Mouse (Mus musculus) intestine, embryonic 14.5 days (tissue): Measurements from ENCODE around the gene 4930467E23Rik. TPM values are rescaled to one million over a fixed set of nuclear protein-coding genes. Genes with fewer than 3 reads are reported as not detected.
A peak's percentile ranks its signal among the peaks of the same experiment; 100 is the strongest.
"Not testable (repeated sequence)": the region's sequence is repeated elsewhere in the genome, so short reads cannot be mapped to it uniquely, and the experiment has no call there.

Experiments used
- ATAC-seq: fragments of 200-750 bp; cut with Nextera tagmentation; replicated peaks from 2 replicates; pipeline ENCODE4 v1.8.0; 2017; ENCODE audit warnings: low read depth, moderate number of reproducible peaks, moderate TSS enrichment, moderate library complexity; ENCODE audit not compliant: low FRiP score, low TSS enrichment
- DNase-seq: peaks from one replicate; pipeline ENCODE4 v3.0.0-alpha.2; 2018; ENCODE audit warnings: low spot score
- H3K27ac ChIP-seq: fragments of 300-500 bp; sonication (generic); 2 replicates; pipeline ENCODE4 v1.5.1; 2014; ENCODE audit warnings: low read depth, mild to moderate bottlenecking, control low read depth
- H3K27me3 ChIP-seq: fragments of 300-500 bp; sonication (generic); replicated peaks from 2 replicates; pipeline ENCODE4 v1.6.1; 2014; ENCODE audit warnings: low read length, control low read depth; ENCODE audit not compliant: control insufficient read depth, insufficient read depth
- H3K36me3 ChIP-seq: fragments of 300-500 bp; sonication (generic); 2 replicates; pipeline ENCODE4 v1.6.1; 2014; ENCODE audit warnings: low read length, control low read depth; ENCODE audit not compliant: control insufficient read depth, insufficient read depth
- H3K4me1 ChIP-seq: fragments of 300-500 bp; sonication (generic); replicated peaks from 2 replicates; pipeline ENCODE4 v1.6.1; 2014; ENCODE audit warnings: low read length, control low read depth, mixed read lengths; ENCODE audit not compliant: control insufficient read depth, insufficient read depth
- H3K4me2 ChIP-seq: fragments of 300-500 bp; sonication (generic); 2 replicates; pipeline ENCODE4 v1.6.1; 2014; ENCODE audit warnings: low read length
- H3K4me3 ChIP-seq: fragments of 300-500 bp; sonication (generic); 2 replicates; pipeline ENCODE4 v1.5.1; 2014; ENCODE audit warnings: low read depth, low read length, control low read depth, mixed read lengths
- H3K9ac ChIP-seq: fragments of 300-500 bp; sonication (generic); 2 replicates; pipeline ENCODE4 v1.6.1; 2014; ENCODE audit warnings: mild to moderate bottlenecking, low read length
- H3K9me3 ChIP-seq: fragments of 300-500 bp; sonication (generic); 2 replicates; pipeline ENCODE4 v1.6.1; 2016; ENCODE audit warnings: low read length, control low read depth; ENCODE audit not compliant: control insufficient read depth
- WGBS: fragments of 180-500 bp; shearing (Covaris S2); extraction: QIAGEN DNeasy Blood & Tissue Kit; methylation state at CpG from one replicate; pipeline ENCODE4 v1.1.7; 2014; 5-methylcytosine and 5-hydroxymethylcytosine counted together
- polyA plus RNA-seq: library from polyadenylated mRNA; unstranded; fragments of >200 nt; fragmentation: Nextera tagmentation; extraction: Ambion mirVana; gene quantifications from 2 replicates; pipeline ENCODE4 v1.2.1, GENCODE M21; 2014

4930467E23Rik gene
- polyA plus RNA-seq, 1 experiment from 2014 or later = 0.42 TPM

- not testable (repeated sequence) for DNase-seq, H3K4me3 ChIP-seq, H3K9ac ChIP-seq, H3K9me3 ChIP-seq, H3K4me2 ChIP-seq, H3K36me3 ChIP-seq, H3K27me3 ChIP-seq, H3K4me1 ChIP-seq, H3K27ac ChIP-seq
- ATAC-seq = peak; percentile 57
- 83% methylated on average over 13 of the region's 15 CpGs for WGBS
Observed at GRCm38 (mm10) chr8:19707761-19708443, 21.5 kb upstream of the 4930467E23Rik start.

DNA sequence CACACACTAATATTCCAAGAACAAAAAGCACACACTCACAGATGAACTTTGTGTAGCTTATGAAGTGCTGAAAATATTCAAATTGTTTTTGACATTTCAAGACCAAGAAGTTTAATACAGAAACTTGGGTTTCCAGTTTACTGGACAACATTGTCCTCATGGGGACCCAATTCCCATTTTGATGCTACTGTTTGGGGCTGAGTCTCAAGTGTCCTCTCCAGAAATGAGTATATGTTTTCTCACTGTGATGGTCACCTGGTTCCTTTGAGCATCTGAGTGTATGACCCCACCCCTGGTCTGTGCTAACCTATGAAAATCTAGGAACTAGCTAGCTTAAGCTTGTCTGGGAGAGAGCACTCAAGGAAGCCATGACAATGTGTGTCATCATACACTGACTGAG is 20.4 kb upstream of the 4930467E23Rik start:
- H3K9ac ChIP-seq, H3K9me3 ChIP-seq, DNase-seq, H3K4me1 ChIP-seq, H3K36me3 ChIP-seq, H3K27me3 ChIP-seq, H3K4me2 ChIP-seq, ATAC-seq, H3K27ac ChIP-seq, H3K4me3 ChIP-seq: not testable (repeated sequence)

GRCm38 (mm10) chr8:19709488-19709887 is 19.9 kb upstream of the 4930467E23Rik start:
- not testable (repeated sequence) for DNase-seq, H3K36me3 ChIP-seq, H3K9me3 ChIP-seq, ATAC-seq, H3K9ac ChIP-seq, H3K27ac ChIP-seq, H3K4me1 ChIP-seq, H3K27me3 ChIP-seq, H3K4me2 ChIP-seq, H3K4me3 ChIP-seq
- WGBS = 88% methylated on average over 4 of the region's 4 CpGs

DNA sequence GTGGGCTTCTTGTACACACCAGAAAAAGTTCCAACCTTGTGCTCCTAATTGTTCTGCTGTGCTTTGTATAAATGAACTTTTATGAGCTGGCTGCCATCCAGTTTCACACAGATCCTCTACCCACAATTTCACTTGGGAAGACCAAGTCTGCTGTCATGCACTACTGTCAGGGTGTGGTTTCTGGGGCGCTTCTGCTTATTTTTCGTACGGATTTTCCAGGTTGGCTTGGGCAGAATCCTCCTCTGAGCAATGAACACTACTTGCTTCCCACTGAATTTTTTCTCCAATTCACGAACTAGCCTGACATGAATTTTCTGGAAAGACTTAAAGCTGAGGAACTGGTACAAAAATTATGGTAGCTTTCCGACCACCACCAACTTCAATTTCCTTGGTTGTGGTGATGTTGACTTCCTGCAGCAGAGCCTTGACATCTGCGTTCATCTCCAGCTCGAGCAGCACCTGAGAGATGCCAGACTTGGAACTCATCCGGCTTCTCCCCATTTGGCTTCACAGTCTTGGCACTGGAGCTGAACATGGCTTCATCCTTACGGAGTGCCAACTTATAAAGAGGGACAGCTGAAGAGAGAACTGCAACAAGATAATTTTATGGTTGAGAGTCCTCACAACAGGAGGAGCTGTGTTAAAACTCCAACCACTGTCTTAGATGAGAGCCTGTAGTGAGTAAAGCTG is 18.1 kb upstream of the 4930467E23Rik start:
- ATAC-seq, H3K9ac ChIP-seq, DNase-seq, H3K27me3 ChIP-seq, H3K9me3 ChIP-seq, H3K4me3 ChIP-seq, H3K27ac ChIP-seq, H3K4me2 ChIP-seq, H3K36me3 ChIP-seq, H3K4me1 ChIP-seq: not testable (repeated sequence)
- WGBS = 82% methylated on average over 5 of the region's 9 CpGs

DNA sequence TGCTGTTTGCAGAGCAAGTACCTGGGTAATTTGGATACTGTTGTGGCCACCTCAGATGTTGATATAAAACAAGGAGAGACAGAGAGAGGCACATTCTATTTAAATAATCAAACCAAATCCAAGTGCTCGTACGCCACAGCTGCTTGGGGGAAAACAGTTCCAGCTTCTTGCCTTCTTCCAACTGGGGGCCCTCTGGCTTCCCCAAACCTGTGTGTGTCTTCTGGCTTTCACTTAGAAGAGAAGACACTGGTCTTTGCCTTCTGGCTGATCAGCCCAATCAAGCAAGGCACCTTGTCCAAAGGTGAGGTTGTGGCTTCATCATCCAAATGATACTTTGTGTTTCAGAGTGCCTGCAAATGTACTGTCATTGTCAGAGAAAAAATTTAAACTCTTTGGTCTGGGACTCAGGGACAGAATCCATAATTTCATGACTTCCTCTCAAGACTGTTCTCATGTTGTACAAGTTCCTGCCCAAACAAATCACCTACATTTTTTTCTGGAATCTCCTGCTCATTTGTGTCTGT is 17.1 kb upstream of the 4930467E23Rik start:
- H3K9ac ChIP-seq, H3K36me3 ChIP-seq, ATAC-seq, H3K27ac ChIP-seq, H3K9me3 ChIP-seq, H3K4me1 ChIP-seq, H3K27me3 ChIP-seq, DNase-seq, H3K4me3 ChIP-seq, H3K4me2 ChIP-seq: not testable (repeated sequence)
- 57% methylated on average over 2 of the region's 2 CpGs for WGBS

DNA sequence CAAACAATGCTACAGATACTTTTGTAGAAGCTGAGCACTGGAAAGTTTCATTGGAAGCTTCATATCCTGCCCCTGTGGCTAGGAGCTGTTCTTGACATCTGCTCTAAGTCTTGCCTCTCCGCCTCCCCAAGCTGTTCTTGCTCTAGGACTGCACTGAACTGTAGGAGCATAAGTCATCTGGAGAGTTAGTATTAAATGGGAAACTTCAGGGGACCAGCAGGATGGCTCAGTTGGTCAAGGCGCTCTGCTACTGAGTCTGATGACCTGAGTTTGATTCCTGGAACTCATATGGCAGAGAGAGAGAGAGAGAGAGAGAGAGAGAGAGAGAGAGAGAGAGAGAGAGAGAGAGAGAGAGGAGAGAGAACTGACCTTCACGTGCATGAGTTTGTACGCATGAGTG is 16.6 kb upstream of the 4930467E23Rik start:
- H3K27me3 ChIP-seq, H3K27ac ChIP-seq, H3K9me3 ChIP-seq, H3K9ac ChIP-seq, H3K4me2 ChIP-seq, DNase-seq, H3K36me3 ChIP-seq, H3K4me3 ChIP-seq, H3K4me1 ChIP-seq, ATAC-seq: not testable (repeated sequence)
- 79% methylated on average over 4 of the region's 4 CpGs for WGBS

DNA sequence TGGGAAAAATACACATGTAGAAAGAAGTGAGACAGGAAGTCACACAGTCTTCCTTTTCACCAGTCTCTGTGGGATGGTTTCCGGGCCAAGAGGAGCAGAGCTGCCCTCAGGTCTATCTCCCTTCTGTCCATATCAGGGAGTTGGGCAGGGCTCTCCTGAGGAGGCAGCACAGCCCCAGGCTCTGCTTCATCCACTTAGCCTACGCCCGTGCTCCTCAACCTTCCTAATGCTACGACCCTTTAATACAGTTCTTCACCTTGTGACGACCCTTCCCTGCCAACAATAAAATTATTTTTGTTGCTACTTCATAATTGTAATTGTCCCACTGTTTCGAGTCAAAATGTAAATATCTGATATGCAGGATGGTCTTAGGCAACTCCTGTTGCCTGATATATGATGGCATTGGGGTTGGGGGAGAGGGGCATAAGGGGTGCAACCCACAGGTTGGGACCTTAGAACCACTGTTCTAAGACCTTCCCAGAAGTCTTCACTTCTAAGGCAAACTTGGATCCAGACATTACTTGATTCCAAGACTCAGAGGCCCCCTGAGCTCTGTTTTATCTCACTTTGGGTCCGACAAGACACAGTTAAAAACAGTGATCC is 16.0 kb upstream of the 4930467E23Rik start:
- not testable (repeated sequence) for H3K27ac ChIP-seq, DNase-seq, H3K4me3 ChIP-seq, H3K4me2 ChIP-seq, H3K9me3 ChIP-seq, H3K9ac ChIP-seq, H3K4me1 ChIP-seq, ATAC-seq, H3K36me3 ChIP-seq, H3K27me3 ChIP-seq
- WGBS = 81% methylated on average over 7 of the region's 7 CpGs

GRCm38 (mm10) chr8:19714426-19714825 is 14.9 kb upstream of the 4930467E23Rik start:
- not testable (repeated sequence) for H3K9me3 ChIP-seq, ATAC-seq

More at GRCm38 (mm10) chr8:19714426-19714825, 14.9 kb upstream of the 4930467E23Rik start:
- H3K4me3 ChIP-seq, H3K36me3 ChIP-seq, H3K27ac ChIP-seq, H3K9ac ChIP-seq, H3K4me1 ChIP-seq, DNase-seq, H3K27me3 ChIP-seq, H3K4me2 ChIP-seq: not testable (repeated sequence)
- WGBS = 77% methylated on average over 2 of the region's 2 CpGs
